Mouse (Mus musculus): ENCODE measurements at regions not wholly inside any gene's neighbourhood (a gene's known extent, or its start where the extent isn't known, plus 50 kb on each side); places are given as distances from the start of the nearest gene placed in this dataset.
A peak's percentile ranks its signal among the peaks of the same experiment; 100 is the strongest.

DNA sequence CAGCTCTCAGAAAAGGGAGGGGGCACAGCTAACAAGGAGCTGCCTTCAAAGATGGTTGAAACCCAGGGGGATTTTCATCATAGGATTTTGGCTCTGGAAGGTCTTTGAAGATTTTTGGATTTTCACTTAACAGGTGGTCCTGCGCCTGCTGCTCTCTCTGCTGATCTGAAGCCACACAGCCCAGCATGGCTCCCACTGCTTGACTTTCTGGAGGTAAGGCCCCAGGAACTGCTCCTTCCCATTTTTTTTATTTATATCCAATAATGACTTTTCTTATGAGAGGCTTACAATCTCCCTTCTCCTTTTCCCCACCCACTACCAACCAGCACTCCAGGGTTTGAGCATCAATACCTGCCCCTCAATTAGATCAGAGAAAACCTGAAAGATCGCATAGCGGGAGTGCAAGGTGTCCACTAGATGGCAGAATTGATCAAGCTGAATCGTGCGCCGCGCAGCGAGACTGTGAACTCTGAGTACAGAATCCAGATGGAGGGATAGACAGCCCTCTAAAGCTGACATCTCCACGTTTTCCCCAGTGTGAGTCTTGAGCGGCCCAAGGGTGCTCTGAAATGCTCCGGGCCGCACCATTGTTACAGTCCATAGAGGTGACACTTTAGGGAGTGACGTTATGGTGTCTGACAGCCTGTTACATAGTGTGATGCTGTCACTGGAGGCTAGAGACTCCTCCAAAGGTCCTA is 194.6 kb upstream of the Ednrb start:
- Histone ChIP-seq H3K36me3 (ENCODE audit: control insufficient read depth, insufficient read depth, low read length) (no peaks in the 10 kb centered on the region), H3K4me3 (ENCODE audit: insufficient read depth, low read depth, low read length) (no peak overlapping the region), H3K27ac (ENCODE audit: insufficient read depth, low read depth, low read length) (no peak overlapping the region), H3K4me1 (ENCODE audit: control insufficient read depth, insufficient read depth, low read length) (no peaks in the 10 kb centered on the region), H3K27me3 (replicated peaks; ENCODE audit: control insufficient read depth, insufficient read depth, low read length) (no peaks in the 10 kb centered on the region)
- WGBS, result 11% methylated on average over 13 of the region's 13 CpGs
- TF ChIP-seq CTCF (conservative IDR thresholded peaks at IDR 0.05; ENCODE audit: insufficient read depth, insufficient read length, low read depth, low read length) (peak; percentile 84), POLR2A (IDR thresholded peaks at IDR 0.05; ENCODE audit: low read depth, low read length) (no peak)
- peak; percentile 59 for DNase-seq

DNA sequence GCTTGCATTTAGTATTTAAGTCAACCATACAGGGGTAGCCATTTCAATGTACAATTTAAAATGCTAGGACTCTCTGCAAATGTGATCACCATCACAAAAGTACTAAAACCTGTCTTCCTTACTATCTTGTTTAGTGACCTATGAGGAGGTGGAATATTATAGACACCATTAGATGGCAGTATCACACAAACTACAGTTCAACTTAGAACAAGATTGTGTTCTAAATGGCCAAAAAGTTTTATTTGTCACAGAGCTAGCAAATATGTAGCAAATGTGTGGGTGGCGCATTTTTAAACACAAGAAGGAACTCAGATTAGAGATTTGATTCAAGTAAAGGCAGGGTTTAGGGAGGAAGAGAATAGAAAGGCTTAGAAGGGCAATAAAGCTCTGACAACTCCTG is 189.4 kb upstream of the Ednrb start:
- Histone ChIP-seq H3K4me1 (ENCODE audit: control insufficient read depth, insufficient read depth, low read length) (no peaks in the 10 kb centered on the region), H3K27ac (ENCODE audit: insufficient read depth, low read depth, low read length) (no peak overlapping the region), H3K27me3 (replicated peaks; ENCODE audit: control insufficient read depth, insufficient read depth, low read length) (no peaks in the 10 kb centered on the region), H3K36me3 (ENCODE audit: control insufficient read depth, insufficient read depth, low read length) (no peaks in the 10 kb centered on the region), H3K4me3 (ENCODE audit: insufficient read depth, low read depth, low read length) (no peak overlapping the region)
- WGBS, result 22% methylated on average over 1 of the region's 1 CpGs
- peak; percentile 22 for DNase-seq
- TF ChIP-seq CTCF (conservative IDR thresholded peaks at IDR 0.05; ENCODE audit: insufficient read depth, insufficient read length, low read depth, low read length), result 0 out of 2 replicates have a peak, but pooled peaks have one; percentile 23
- TF ChIP-seq POLR2A (IDR thresholded peaks at IDR 0.05; ENCODE audit: low read depth, low read length), result no peak

DNA sequence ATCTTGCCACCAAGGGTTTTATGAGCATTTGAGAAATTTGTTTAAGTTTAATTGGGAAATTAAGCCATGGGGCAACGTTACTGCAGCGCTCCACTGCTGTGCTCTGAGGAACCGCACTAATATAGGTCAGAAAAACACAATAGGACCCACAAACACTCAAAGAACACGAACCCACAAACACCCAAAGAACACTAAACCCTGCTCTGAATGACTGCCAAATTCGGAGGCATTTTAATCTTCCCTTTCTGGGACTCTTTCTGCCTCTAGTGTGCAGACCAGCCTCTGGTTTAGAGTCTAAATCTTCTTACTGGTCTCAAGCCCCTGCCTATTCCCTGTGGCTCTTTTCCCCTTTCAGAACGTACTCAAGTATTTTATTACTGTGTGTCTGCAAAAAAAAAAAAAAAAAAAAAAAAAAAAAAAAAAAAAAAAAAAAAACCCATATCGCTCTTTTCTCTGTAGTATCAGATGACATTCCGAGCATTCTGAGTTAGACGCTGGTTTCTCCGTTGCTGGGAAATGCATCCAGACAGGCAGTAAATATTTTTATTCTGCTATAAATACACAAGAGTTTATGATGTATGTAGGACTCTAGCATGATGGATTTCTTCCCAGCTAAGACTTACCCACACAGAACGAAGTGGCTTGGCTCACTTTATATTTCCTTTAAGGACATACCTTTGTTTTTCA is 186.7 kb upstream of the Ednrb start:
- Histone ChIP-seq H3K27ac (ENCODE audit: insufficient read depth, low read depth, low read length) (no peak overlapping the region), H3K36me3 (ENCODE audit: control insufficient read depth, insufficient read depth, low read length) (no peaks in the 10 kb centered on the region), H3K27me3 (replicated peaks; ENCODE audit: control insufficient read depth, insufficient read depth, low read length) (no peaks in the 10 kb centered on the region), H3K4me1 (ENCODE audit: control insufficient read depth, insufficient read depth, low read length) (no peaks in the 10 kb centered on the region), H3K4me3 (ENCODE audit: insufficient read depth, low read depth, low read length) (no peak overlapping the region)
- no peak for TF ChIP-seq CTCF (conservative IDR thresholded peaks at IDR 0.05; ENCODE audit: insufficient read depth, insufficient read length, low read depth, low read length)
- no peak for TF ChIP-seq POLR2A (IDR thresholded peaks at IDR 0.05; ENCODE audit: low read depth, low read length)
- no peak for DNase-seq
- whole genome bisulfite sequencing, result 37% methylated on average over 11 of the region's 11 CpGs

DNA sequence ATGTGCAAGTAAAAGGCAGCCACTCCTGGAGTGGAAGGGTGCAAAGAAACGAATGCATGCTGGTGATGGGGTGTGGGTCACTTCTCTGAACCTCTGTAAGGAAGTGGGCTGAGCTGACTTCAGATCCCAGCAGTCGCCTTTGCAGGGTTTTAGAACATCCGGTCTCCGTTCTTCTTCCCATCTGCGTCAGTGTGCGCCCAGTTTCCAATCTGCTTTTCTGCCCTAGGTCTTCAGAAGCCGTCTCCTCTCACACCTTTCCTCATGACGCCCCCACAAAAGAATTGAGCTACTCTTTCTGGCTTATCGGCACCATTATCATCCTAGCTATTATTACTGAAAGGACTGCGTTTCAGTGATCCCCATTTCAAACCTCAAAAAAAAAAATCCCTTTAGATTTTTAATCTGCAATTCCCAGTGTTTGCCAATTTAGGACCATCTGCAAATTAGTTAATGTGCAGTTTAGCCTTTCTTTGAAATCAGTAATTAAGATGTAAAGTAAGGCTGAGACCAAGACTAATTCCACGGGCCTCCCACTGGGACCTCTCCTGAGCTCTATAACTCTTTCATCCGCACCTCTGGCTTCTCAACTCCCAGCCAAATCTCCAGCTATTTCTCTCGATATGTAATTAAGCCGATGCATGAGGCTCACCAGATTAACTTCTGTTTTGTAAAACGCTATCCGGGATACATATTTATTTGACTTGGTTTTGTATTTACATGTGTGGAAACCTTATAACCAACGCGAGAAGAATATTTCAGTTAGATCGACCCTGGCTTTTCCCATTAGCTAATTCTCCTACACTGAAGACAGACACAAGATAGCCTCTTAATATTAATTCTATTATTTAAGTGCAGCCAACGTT is 185.7 kb upstream of the Ednrb start:
- Histone ChIP-seq H3K4me1 (ENCODE audit: control insufficient read depth, insufficient read depth, low read length) (no peaks in the 10 kb centered on the region), H3K27ac (ENCODE audit: insufficient read depth, low read depth, low read length) (no peak overlapping the region), H3K4me3 (ENCODE audit: insufficient read depth, low read depth, low read length) (no peak overlapping the region), H3K27me3 (replicated peaks; ENCODE audit: control insufficient read depth, insufficient read depth, low read length) (no peaks in the 10 kb centered on the region), H3K36me3 (ENCODE audit: control insufficient read depth, insufficient read depth, low read length) (no peaks in the 10 kb centered on the region)
- WGBS, result 50% methylated on average over 20 of the region's 20 CpGs
- no peak for TF ChIP-seq CTCF (conservative IDR thresholded peaks at IDR 0.05; ENCODE audit: insufficient read depth, insufficient read length, low read depth, low read length)
- no peak for TF ChIP-seq POLR2A (IDR thresholded peaks at IDR 0.05; ENCODE audit: low read depth, low read length)
- DNase-seq, result no peak

DNA sequence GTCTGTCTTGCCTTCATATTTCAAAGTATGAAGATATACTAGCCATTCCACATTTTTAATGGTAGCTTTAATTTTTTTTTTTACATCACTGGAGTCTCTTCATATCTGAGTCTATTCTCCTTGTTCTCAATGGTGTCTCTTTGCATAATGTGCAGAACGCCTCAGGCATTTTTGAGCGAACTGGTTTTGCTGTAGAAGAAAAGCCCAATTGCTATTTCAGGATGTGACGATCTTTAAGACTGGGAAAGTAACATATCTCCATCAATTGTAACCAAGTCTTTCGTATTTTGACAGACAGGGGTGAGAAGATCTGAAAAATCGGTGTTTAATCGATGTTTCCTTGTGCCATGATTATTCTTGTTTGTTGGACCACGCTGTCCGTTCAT is 183.7 kb upstream of the Ednrb start:
- Histone ChIP-seq H3K4me3 (ENCODE audit: insufficient read depth, low read depth, low read length) (no peak overlapping the region), H3K4me1 (ENCODE audit: control insufficient read depth, insufficient read depth, low read length) (no peaks in the 10 kb centered on the region), H3K27ac (ENCODE audit: insufficient read depth, low read depth, low read length) (no peak overlapping the region), H3K36me3 (ENCODE audit: control insufficient read depth, insufficient read depth, low read length) (no peaks in the 10 kb centered on the region), H3K27me3 (replicated peaks; ENCODE audit: control insufficient read depth, insufficient read depth, low read length) (no peaks in the 10 kb centered on the region)
- DNase-seq, result no peak
- TF ChIP-seq CTCF (conservative IDR thresholded peaks at IDR 0.05; ENCODE audit: insufficient read depth, insufficient read length, low read depth, low read length), result no peak
- 90% methylated on average over 8 of the region's 8 CpGs for WGBS

DNA sequence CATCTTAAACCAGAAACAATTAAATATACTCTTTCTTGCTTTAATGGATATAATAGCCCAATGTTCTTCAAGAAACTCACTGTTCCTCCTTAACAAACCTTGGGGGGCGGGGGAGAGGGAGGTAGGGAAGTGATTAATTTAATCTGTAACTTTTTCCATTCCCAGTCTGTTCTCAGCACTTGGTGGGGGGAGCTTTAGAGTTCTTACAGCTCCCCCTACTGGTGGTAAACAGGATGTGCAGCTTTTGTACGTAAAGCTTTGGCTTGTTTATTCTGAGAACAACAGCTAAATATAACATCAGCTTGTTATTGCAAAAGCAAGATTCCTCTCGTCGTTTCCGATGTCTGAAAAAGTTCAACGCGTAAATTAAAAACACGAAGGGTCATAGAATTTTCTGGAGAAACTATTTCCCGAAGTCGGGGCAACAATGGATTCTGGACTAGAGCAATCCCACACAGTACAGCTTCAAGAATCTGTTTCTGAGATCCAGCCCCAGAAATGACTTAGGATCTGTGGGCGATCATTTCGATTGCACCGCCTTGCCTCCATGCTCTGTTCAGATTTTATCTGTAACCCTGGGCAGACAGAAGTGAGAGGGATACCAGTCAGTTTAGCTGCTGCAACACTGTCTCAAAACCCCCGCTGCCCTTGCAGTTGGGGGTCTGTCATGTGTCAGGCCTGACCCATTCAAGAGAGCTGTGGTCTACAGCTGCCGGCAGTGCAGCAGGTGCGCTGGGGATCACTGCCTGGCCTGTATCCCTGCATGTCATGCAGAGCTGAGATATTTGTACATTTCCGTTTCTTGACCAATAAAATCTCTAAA is 183.1 kb upstream of the Ednrb start:
- peak overlapping the region; percentile 21; the same call in 1 of the 2 replicates for H3K27ac ChIP-seq (ENCODE audit: insufficient read depth, low read depth, low read length)
- TF ChIP-seq POLR2A (IDR thresholded peaks at IDR 0.05; ENCODE audit: low read depth, low read length) (no peak), CTCF (conservative IDR thresholded peaks at IDR 0.05; ENCODE audit: insufficient read depth, insufficient read length, low read depth, low read length) (peak; percentile 41)
- H3K4me1 ChIP-seq (ENCODE audit: control insufficient read depth, insufficient read depth, low read length), result no peaks in the 10 kb centered on the region
- no peak overlapping the region for H3K4me3 ChIP-seq (ENCODE audit: insufficient read depth, low read depth, low read length)
- H3K36me3 ChIP-seq (ENCODE audit: control insufficient read depth, insufficient read depth, low read length), result no peaks in the 10 kb centered on the region
- H3K27me3 ChIP-seq (replicated peaks; ENCODE audit: control insufficient read depth, insufficient read depth, low read length), result no peaks in the 10 kb centered on the region
- peak; percentile 80 for DNase-seq
- WGBS, result 22% methylated on average over 17 of the region's 17 CpGs

Measured in kidney, adult 2 months (tissue).